Mouse (Mus musculus) hindbrain, embryonic 13.5 days (tissue): ENCODE measurements at regions not wholly inside any gene's neighbourhood (a gene's known extent, or its start where the extent isn't known, plus 50 kb on each side); places are given as distances from the start of the nearest gene placed in this dataset.

Experiments
- ATAC-seq: fragments of 200-750 bp; cut with Nextera tagmentation; 2 replicates; pipeline ENCODE4 v1.8.0; 2017; ENCODE audit warnings: moderate TSS enrichment; ENCODE audit not compliant: low FRiP score
- H3K27ac ChIP-seq: fragments of 300-500 bp; sonication (generic); 2 replicates; pipeline ENCODE4 v1.5.1; 2015; ENCODE audit warnings: inconsistent platforms, mild to moderate bottlenecking, moderate library complexity
- H3K27me3 ChIP-seq: fragments of 300-500 bp; sonication (generic); 2 replicates; pipeline ENCODE4 v1.6.1; 2015; ENCODE audit warnings: mild to moderate bottlenecking, inconsistent platforms
- H3K36me3 ChIP-seq: fragments of 300-500 bp; sonication (generic); 2 replicates; pipeline ENCODE4 v1.6.1; 2015; ENCODE audit warnings: mild to moderate bottlenecking, inconsistent platforms
- H3K4me1 ChIP-seq: fragments of 300-500 bp; sonication (generic); replicated peaks from 2 replicates; pipeline ENCODE4 v1.6.1; 2015; ENCODE audit warnings: inconsistent platforms
- H3K4me2 ChIP-seq: fragments of 300-500 bp; sonication (generic); 2 replicates; pipeline ENCODE4 v1.6.1; 2015; ENCODE audit warnings: inconsistent platforms, mild to moderate bottlenecking, moderate library complexity
- H3K4me3 ChIP-seq: fragments of 300-500 bp; sonication (generic); 2 replicates; pipeline ENCODE4 v1.5.1; 2015; ENCODE audit warnings: mild to moderate bottlenecking, inconsistent platforms
- H3K9ac ChIP-seq: fragments of 300-500 bp; sonication (generic); 2 replicates; pipeline ENCODE4 v1.6.1; 2015; ENCODE audit warnings: mild to moderate bottlenecking, inconsistent platforms
- H3K9me3 ChIP-seq: fragments of 300-500 bp; sonication (generic); 2 replicates; pipeline ENCODE4 v1.6.1; 2016; ENCODE audit warnings: inconsistent platforms
- WGBS: fragments of 180-500 bp; shearing (Covaris S2); methylation state at CpG from one replicate; pipeline ENCODE4 v1.1.7; 2015; 5-methylcytosine and 5-hydroxymethylcytosine counted together

DNA sequence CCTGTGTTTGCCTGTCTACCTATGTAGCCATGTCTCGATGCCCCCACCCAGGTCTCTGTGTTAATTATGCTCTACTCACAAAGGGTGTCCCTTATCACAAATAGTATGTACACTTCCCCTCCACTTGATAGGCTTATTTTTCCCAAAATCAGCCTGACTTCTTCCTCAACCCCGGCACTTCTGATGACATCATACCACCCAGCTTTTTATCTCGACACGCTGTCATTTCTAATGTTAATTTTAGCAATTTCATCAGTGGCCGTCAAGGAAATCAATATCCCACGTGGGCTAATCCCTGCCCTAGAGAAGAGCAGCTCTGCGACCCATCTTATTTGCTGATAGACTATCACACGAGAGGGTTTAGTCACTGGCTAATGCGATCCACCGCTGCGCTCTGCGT is 175.6 kb downstream of the Cand1 start:
- peaks cover 8% of the 10 kb centered on the region for H3K4me1 ChIP-seq
- H3K27me3 ChIP-seq: no peaks in the 10 kb centered on the region
- no peak overlapping the region for H3K27ac ChIP-seq
- no peaks in the 10 kb centered on the region for H3K9me3 ChIP-seq
- no peaks in the 10 kb centered on the region for H3K36me3 ChIP-seq
- H3K4me2 ChIP-seq: no peak overlapping the region
- no peak; the same call in 1 of the 2 replicates for ATAC-seq
- no peak overlapping the region for H3K4me3 ChIP-seq
- no peak overlapping the region for H3K9ac ChIP-seq
- WGBS: 85% methylated on average over 12 of the region's 12 CpGs

DNA sequence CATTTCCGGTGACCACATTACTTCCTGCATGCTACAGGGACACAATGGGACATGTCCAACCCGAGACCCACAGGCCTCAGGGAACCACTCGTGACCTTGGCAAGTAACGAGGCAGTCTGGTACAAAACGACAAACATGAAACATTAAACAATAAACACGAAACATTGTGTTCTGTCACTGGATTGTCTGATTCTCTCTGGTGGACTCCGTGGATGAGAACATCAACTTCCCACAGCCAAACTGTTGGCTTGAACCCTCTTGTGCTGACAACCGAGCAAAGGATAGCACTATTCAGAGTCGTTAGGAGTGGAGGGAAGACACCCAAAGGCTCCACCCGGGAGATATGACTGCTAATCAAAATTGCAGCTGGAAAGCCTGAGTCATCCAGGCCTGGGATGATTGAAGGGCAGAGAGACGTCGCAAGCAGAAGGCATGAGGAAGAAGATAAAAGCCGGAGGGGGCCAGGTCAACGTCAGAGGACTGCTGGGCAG is 176.6 kb downstream of the Cand1 start:
- Histone ChIP-seq H3K4me2 (no peak overlapping the region), H3K27me3 (no peaks in the 10 kb centered on the region), H3K27ac (no peak overlapping the region), H3K9me3 (no peaks in the 10 kb centered on the region), H3K4me1 (peaks cover 8% of the 10 kb centered on the region), H3K9ac (no peak overlapping the region), H3K4me3 (no peak overlapping the region), H3K36me3 (no peaks in the 10 kb centered on the region)
- ATAC-seq: no peak
- 86% methylated on average over 14 of the region's 14 CpGs for WGBS

DNA sequence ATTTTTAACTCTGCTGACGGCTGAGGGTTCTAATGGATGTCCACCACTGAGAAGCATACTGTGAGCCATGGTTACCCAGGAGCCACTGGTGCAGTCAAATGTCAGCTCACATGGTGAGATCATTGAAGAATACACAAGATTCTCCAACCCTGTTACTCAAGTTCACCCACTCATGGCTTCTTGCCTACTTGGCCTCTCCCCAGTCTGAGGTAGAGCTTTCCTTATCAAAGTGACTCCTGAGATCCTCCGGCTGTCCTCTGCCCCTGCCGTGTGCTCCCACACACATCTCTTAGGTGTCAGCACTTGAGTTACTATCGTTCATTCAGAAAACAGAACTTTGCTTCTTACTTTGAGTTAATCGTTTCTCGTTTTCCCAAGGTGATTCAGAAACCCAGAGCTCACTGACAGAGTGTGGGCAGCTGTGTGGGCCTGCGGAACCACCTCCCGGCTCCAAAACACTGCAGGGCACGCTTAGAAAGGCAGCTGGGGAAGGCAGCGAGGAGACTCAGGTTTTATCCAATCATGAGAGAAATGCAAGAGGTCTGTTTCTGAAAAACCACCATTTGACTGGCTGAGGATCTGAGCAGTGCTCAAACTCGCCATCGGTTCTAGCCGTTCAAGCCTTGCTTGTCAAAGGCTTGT is 177.8 kb downstream of the Cand1 start:
- H3K27ac ChIP-seq: no peak overlapping the region
- peaks cover 8% of the 10 kb centered on the region for H3K4me1 ChIP-seq
- ATAC-seq: no peak
- H3K27me3 ChIP-seq: no peaks in the 10 kb centered on the region
- no peak overlapping the region for H3K9ac ChIP-seq
- WGBS: 90% methylated on average over 13 of the region's 13 CpGs
- H3K4me3 ChIP-seq: no peak overlapping the region
- no peaks in the 10 kb centered on the region for H3K9me3 ChIP-seq
- no peaks in the 10 kb centered on the region for H3K36me3 ChIP-seq
- H3K4me2 ChIP-seq: no peak overlapping the region

DNA sequence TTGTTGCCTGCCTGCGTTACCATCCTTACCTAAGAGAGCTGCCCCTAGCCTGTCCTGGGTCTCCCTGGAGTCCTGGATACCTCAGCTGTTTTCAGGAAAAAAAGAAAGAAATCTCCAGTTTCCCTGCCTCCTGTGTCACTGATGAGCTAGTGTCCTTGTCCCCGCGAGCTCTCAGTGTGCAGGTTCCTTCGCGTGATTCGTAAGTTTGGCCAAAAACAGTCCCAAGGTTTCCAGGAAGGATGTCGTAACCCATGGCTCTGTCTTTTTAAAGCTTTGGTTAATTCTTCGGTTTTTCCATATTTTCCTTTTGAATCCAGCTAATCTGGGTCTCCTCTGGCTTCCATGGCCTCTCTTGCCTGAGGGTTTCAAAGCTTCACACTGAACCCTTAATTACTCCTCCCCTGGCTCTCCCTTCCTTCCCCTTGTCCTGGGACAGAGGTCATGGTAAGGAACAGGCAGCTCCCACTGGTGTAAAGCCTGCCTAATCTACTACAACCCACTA is 178.5 kb downstream of the Cand1 start:
- 91% methylated on average over 8 of the region's 8 CpGs for WGBS
- peaks cover 9% of the 10 kb centered on the region for H3K4me1 ChIP-seq
- H3K36me3 ChIP-seq: no peaks in the 10 kb centered on the region
- H3K27ac ChIP-seq: no peak overlapping the region
- H3K9me3 ChIP-seq: no peaks in the 10 kb centered on the region
- no peak overlapping the region for H3K4me3 ChIP-seq
- no peaks in the 10 kb centered on the region for H3K27me3 ChIP-seq
- no peak overlapping the region for H3K9ac ChIP-seq
- H3K4me2 ChIP-seq: no peak overlapping the region
- ATAC-seq: no peak

DNA sequence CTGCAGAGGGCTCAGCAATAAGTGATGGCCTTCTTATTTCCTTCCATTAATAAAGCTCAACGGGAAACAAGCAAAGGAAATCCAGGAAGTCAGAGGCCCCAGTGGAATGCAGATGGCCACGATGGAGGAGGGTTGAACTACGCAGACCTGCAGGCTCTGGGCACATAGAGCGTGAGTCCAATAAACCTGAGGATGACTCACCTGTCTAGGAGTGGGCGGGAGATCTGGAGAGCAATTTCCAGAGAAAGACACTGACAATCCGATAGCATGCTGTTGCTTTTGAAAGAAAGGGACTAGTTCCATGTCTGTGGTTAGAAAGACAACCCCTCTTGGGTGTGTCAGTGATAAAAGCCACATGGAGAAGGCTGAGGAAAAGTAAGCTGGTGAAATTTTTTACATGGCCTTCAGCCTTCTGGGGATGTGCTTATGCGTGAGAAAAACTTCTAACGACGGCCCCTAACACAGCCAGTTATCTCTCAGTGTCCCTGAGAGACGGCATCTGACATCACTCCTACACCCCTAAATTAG is 181.3 kb downstream of the Cand1 start:
- no peak overlapping the region for H3K4me2 ChIP-seq
- no peak overlapping the region for H3K27ac ChIP-seq
- 88% methylated on average over 10 of the region's 10 CpGs for WGBS
- no peak for ATAC-seq
- H3K27me3 ChIP-seq: no peaks in the 10 kb centered on the region
- H3K4me3 ChIP-seq: no peak overlapping the region
- no peaks in the 10 kb centered on the region for H3K9me3 ChIP-seq
- H3K4me1 ChIP-seq: peaks cover 9% of the 10 kb centered on the region
- no peaks in the 10 kb centered on the region for H3K36me3 ChIP-seq
- H3K9ac ChIP-seq: no peak overlapping the region

DNA sequence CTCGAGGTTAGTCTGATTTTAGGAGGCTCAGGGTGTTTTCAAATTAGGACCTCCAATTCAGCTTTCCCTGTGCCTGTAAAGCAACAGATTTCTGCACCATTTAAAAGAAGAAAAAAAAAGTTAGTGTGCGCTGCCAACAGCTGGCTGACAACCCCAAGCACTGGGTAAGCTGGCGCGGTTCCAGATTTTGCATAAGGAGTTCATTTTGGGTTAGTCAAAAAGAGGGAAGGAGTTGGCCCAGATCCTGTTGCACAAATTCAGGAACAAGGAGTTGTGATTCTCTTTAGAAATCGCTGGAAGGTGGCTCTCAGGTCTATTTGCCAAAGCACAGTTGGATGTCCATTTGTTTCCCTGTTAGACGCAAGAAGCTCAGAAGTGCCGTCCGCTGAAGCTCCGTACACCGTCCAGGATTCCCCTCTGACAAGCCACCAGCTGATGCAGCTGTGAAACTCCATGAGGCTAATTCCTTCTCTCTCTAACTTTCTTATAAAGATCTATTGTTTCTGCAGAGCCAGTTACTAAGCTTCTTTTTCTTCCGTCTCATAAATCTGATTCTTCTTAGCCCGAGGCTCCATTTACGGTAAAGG is 184.6 kb downstream of the Cand1 start:
- Histone ChIP-seq H3K4me3 (no peak overlapping the region), H3K27me3 (no peaks in the 10 kb centered on the region), H3K4me2 (no peak overlapping the region), H3K9ac (no peak overlapping the region), H3K27ac (no peak overlapping the region), H3K9me3 (no peaks in the 10 kb centered on the region), H3K36me3 (no peaks in the 10 kb centered on the region), H3K4me1 (peaks cover 9% of the 10 kb centered on the region)
- ATAC-seq: 0 out of 2 replicates have a peak, but pooled peaks have one; percentile 32
- 64% methylated on average over 13 of the region's 13 CpGs for WGBS

DNA sequence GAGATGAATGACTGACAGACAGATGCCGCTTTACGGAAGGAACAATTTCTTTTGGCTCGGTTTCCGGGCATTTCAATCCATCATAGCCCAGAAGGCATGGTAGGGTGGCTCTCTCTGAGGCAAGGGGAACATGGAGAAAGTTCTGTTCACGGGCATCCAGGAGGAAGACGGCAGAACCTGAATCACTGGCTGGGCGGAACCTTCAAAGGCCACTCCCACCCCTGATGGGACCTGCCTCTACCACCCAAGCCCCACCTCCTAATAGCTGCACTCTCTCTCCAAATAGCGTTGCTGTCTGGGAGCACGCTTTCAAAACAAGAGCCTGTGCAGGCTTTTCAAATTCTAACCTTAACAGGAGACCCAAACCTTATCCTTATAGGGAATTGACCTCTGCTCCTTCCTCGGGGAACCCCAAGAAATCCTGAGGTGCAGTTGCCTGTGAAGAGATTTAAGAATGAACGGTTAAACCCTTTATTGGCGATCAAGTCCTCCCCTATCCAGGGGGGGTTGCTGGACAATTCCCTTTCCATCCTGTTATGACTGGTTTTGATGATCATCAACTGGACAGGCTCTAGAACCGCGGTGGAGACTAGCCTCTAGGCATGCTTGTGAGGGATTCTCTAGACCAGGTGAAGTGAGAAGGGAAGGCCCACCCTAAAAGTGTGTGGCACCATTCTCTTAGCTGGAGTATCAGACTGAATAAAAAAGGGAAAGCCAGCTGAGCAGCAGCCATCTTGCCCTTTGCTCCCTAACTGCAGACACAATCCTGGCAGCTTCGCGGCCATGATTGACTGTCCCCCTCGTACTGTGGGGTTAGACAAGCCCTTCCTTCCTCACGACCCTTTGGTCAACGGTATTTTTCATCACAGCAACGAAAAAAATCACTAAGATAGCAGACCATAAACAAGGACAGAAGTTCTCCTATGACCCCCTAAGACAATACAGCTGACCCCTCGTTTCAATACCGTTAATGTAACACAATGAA is 184.5 kb upstream of the Dyrk2 start:
- Histone ChIP-seq H3K27me3 (no peaks in the 10 kb centered on the region), H3K27ac (no peak overlapping the region), H3K4me3 (no peak overlapping the region), H3K36me3 (no peaks in the 10 kb centered on the region), H3K4me2 (no peak overlapping the region), H3K4me1 (peaks cover 9% of the 10 kb centered on the region), H3K9me3 (no peaks in the 10 kb centered on the region), H3K9ac (no peak overlapping the region)
- ATAC-seq: no peak
- WGBS: 84% methylated on average over 22 of the region's 22 CpGs

DNA sequence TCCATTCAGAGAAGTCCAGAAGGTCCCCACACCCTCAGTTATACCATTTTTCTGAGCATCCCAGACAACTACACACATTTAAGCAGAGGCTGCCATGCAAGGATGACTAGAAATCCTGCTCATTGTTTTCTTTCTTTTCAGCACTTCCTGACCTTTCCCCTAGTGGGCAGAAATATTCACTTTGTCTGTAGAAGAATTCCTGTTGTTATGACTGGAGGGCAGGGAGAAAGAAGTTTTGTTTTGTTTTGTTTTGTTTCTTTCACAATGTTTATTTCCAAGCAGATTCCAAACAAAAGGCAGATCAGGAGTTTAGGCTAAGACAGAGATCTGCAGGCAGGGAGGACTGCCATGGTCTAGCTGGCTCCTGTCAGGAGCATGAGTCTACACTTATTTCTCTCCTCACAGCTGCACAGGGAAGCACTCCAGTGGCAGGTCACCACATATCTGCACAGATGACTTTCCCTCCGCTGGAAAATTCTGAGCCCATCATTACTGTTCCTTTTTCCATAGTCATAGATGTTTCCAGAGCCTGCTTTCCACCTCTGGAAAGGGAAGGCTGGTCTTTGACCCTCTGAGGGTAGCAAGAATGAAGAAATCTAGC is 182.5 kb upstream of the Dyrk2 start:
- Histone ChIP-seq H3K27me3 (no peaks in the 10 kb centered on the region), H3K9ac (no peak overlapping the region), H3K9me3 (no peaks in the 10 kb centered on the region), H3K36me3 (no peaks in the 10 kb centered on the region), H3K4me1 (peaks cover 9% of the 10 kb centered on the region), H3K4me3 (no peak overlapping the region), H3K27ac (no peak overlapping the region), H3K4me2 (no peak overlapping the region)
- ATAC-seq: no peak
- WGBS: 76% methylated on average over 1 of the region's 1 CpGs

DNA sequence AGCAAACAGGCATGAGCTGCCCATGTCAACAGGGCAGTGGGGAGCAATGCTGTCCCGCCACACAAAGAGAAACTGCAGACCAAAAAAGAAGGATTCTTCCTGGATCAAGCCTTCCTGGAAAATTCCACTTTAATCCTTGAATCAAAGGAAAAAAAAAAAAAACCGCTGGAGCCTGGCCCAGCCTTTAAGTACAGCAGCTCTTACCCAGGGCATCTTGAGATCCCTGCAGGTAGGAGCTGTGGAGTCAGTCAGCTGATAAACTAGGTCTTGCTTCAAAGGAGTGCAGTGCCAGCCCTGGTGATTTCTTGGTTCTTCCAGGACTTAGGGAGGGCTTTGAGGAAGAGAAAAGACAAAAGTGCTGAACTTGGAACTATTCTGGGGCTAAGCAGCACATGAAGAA is 181.6 kb upstream of the Dyrk2 start:
- WGBS: 66% methylated on average over 2 of the region's 2 CpGs
- Histone ChIP-seq H3K27me3 (no peaks in the 10 kb centered on the region), H3K4me3 (no peak overlapping the region), H3K4me1 (peaks cover 9% of the 10 kb centered on the region), H3K9me3 (no peaks in the 10 kb centered on the region), H3K4me2 (no peak overlapping the region), H3K36me3 (no peaks in the 10 kb centered on the region), H3K9ac (no peak overlapping the region), H3K27ac (no peak overlapping the region)
- ATAC-seq: no peak

DNA sequence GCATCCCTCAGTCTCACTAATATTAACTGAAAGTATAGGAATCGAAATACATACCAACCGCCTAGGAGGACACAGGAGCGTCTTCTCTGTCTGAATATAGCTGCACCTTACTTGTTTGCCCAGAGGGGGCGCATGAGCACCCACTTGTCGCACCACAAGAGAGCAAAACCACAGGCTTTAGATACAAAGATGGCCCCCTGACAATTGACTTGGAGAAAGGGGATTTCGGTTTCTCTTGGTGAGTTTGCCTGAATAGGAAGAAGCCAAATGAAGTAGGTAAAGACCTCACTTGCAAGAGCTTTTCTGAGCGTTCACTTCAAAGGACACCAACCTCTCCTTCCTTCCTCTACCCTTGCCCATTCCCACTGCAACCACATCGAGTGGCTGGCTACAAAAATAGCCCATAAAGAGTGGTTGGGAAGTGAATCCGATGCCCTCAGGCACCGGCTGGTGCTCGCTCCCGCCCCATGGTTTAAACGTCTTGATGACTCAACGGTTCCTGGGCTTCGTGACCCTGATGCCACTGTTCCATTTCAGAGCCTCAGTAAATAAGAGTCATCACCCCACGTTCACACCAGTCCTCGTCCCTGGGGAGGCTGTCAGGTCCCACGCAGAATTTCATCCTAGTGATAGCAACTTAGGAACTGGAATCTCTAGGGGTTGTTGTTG is 180.1 kb upstream of the Dyrk2 start:
- no peak overlapping the region for H3K4me2 ChIP-seq
- no peak overlapping the region for H3K27ac ChIP-seq
- no peak overlapping the region for H3K4me3 ChIP-seq
- 80% methylated on average over 18 of the region's 18 CpGs for WGBS
- H3K9ac ChIP-seq: no peak overlapping the region
- no peak for ATAC-seq
- no peaks in the 10 kb centered on the region for H3K36me3 ChIP-seq
- peaks cover 6% of the 10 kb centered on the region for H3K4me1 ChIP-seq
- no peaks in the 10 kb centered on the region for H3K9me3 ChIP-seq
- no peaks in the 10 kb centered on the region for H3K27me3 ChIP-seq

DNA sequence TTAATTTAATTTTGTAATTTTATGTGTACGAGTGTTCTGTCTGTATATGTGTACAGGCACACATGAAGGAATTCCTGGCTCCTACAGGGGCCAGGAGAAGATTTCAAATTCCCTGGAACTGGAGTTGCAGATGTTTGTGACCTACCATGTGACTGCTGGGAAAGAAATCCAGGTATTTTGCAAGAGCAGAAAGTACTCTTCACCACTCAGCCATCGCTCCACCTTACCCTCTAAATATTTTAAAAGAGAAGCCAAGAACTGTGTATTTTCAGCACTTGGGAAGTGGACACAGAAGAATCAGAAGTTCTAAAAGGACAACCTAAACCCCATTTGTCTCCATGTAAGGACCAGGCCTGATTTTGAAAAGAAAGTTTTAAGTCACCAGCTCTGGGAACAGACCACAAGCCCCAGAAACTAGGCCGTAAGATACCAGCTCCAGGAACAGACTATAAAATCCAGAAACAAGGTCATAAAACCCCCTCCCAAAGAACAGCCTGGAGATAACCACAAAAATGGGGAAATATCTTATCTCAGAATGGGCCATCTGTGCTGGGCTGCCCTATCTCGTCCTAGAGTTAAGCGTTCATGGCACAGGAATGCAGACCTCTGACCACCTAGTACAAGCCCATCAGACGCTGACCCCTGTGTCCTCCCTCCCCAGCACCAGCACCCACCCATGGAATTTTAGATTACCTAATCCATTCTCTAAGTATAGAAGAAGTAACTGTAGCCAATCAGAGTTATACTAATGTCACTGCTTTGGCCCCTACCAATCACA is 178.8 kb upstream of the Dyrk2 start:
- H3K4me2 ChIP-seq: no peak overlapping the region
- no peaks in the 10 kb centered on the region for H3K36me3 ChIP-seq
- no peak overlapping the region for H3K4me3 ChIP-seq
- no peaks in the 10 kb centered on the region for H3K27me3 ChIP-seq
- no peak overlapping the region for H3K27ac ChIP-seq
- H3K4me1 ChIP-seq: no peaks in the 10 kb centered on the region
- H3K9ac ChIP-seq: no peak overlapping the region
- ATAC-seq: no peak
- no peaks in the 10 kb centered on the region for H3K9me3 ChIP-seq
- WGBS: 97% methylated on average over 6 of the region's 6 CpGs
